Mouse (Mus musculus) ES-E14 (cell line): ENCODE measurements around the gene Dppa3.

ENCODE experiments used
- HCFC1 ChIP-seq: IDR thresholded peaks from 2 replicates; pipeline ENCODE4 v1.6.1; 2012; ENCODE audit warnings: low read length, inconsistent platforms, borderline replicate concordance; ENCODE audit not compliant: insufficient read depth
- ZNF384 ChIP-seq: IDR thresholded peaks from 2 replicates; pipeline ENCODE4 v1.6.1; 2012; ENCODE audit warnings: low read depth, low read length, inconsistent platforms

- TF ChIP-seq ZNF384 (no peak), HCFC1 (no peak)
These were observed 27.8 kb upstream of the Dppa3 start for GRCm38 (mm10) chr6:122598436-122598835.
